Mouse (Mus musculus) inflammation-experienced regulatory T-cells, adult 6 months (primary cell): ENCODE measurements around the gene Myo1f. TPM values are rescaled to one million over a fixed set of nuclear protein-coding genes. Genes with fewer than 3 reads are reported as not detected.

Source experiments
- polyA plus RNA-seq, 3 experiments: library from polyadenylated mRNA; unstranded; fragments of 100-300 nt; shearing (Covaris generic); gene quantifications; one replicate each; pipeline ENCODE4 v1.2.1; 2017

The Myo1f gene
- polyA plus RNA-seq, 3 experiments from 2014 or later, result 48.8 to 258 (median 51.4) TPM

Other genes starting within 250 kb of the Myo1f start
- gene Zfp81, start 196.8 kb upstream of the Myo1f start, polyA plus RNA-seq, result 10 to 100 TPM in 2 of 3 experiments, 1 to 10 TPM in 1; 8.2 to 15.8 (median 11.6) TPM
- gene Zfp101, start 161.1 kb upstream of the Myo1f start, polyA plus RNA-seq, result 10 to 100 TPM; 11.3 to 14.5 (median 12.9) TPM
- not detected for gene Actl9, start 122.8 kb upstream of the Myo1f start, polyA plus RNA-seq
- gene Adamts10, start 31.5 kb upstream of the Myo1f start, polyA plus RNA-seq, result 10 to 100 TPM; 47.1 to 61.9 (median 61.1) TPM
- gene Zfp414, start 73.4 kb downstream of the Myo1f start, polyA plus RNA-seq, result 10 to 100 TPM; 49.2 to 71.1 (median 57.9) TPM
- gene Pram1, start 82.3 kb downstream of the Myo1f start, polyA plus RNA-seq, result under 1 TPM; 0.57 to 0.93 (median 0.91) TPM
- gene Hnrnpm, start 131.2 kb downstream of the Myo1f start, polyA plus RNA-seq, result 100 to 1,000 TPM; 269 to 417 (median 346) TPM
- gene March2, start 163.0 kb downstream of the Myo1f start, polyA plus RNA-seq, result 10 to 100 TPM; 22.4 to 38.0 (median 23.1) TPM
- 100 to 1,000 TPM; 261 to 354 (median 270) TPM for gene Rab11b, start 204.8 kb downstream of the Myo1f start, polyA plus RNA-seq
- 1 to 10 TPM; 3.5 to 5.9 (median 4.1) TPM for gene Angptl4, start 226.1 kb downstream of the Myo1f start, polyA plus RNA-seq